Mouse (Mus musculus) hindbrain, embryonic 15.5 days (tissue): ENCODE data around the gene Ptpre. TPM values are rescaled to one million over a fixed set of nuclear protein-coding genes. Genes with fewer than 3 reads are reported as not detected.
"Not testable (repeated sequence)": the region's sequence is repeated elsewhere in the genome, so short reads cannot be mapped to it uniquely, and the experiment has no call there.

ENCODE experiments used
- ATAC-seq: fragments of 200-750 bp; cut with Nextera tagmentation; 2 replicates; pipeline ENCODE4 v1.8.0; 2017; ENCODE audit warnings: low read depth, moderate number of reproducible peaks, moderate TSS enrichment; ENCODE audit not compliant: low FRiP score
- H3K27ac ChIP-seq: fragments of 300-500 bp; sonication (generic); replicated peaks from 2 replicates; pipeline ENCODE4 v1.5.1; 2015; ENCODE audit warnings: mild to moderate bottlenecking, inconsistent platforms
- H3K27me3 ChIP-seq: fragments of 300-500 bp; sonication (generic); 2 replicates; pipeline ENCODE4 v1.6.1; 2015; ENCODE audit warnings: control low read depth, inconsistent platforms
- H3K36me3 ChIP-seq: fragments of 300-500 bp; sonication (generic); 2 replicates; pipeline ENCODE4 v1.6.1; 2015; ENCODE audit warnings: control low read depth, inconsistent platforms
- H3K4me1 ChIP-seq: fragments of 300-500 bp; sonication (generic); replicated peaks from 2 replicates; pipeline ENCODE4 v1.6.1; 2015; ENCODE audit warnings: control low read depth, inconsistent platforms
- H3K4me2 ChIP-seq: fragments of 300-500 bp; sonication (generic); 2 replicates; pipeline ENCODE4 v1.6.1; 2015; ENCODE audit warnings: moderate library complexity, mild to moderate bottlenecking, inconsistent platforms
- H3K4me3 ChIP-seq: fragments of 300-500 bp; sonication (generic); 2 replicates; pipeline ENCODE4 v1.5.1; 2015; ENCODE audit warnings: mild to moderate bottlenecking, inconsistent platforms
- H3K9ac ChIP-seq: fragments of 300-500 bp; sonication (generic); 2 replicates; pipeline ENCODE4 v1.6.1; 2015; ENCODE audit warnings: inconsistent platforms
- H3K9me3 ChIP-seq: fragments of 300-500 bp; sonication (generic); 2 replicates; pipeline ENCODE4 v1.6.1; 2016; ENCODE audit warnings: control low read depth, inconsistent platforms
- WGBS: fragments of 180-500 bp; shearing (Covaris S2); methylation state at CpG from one replicate; pipeline ENCODE4 v1.1.7; 2015; 5-methylcytosine and 5-hydroxymethylcytosine counted together
- polyA plus RNA-seq: library from polyadenylated mRNA; unstranded; fragments of >200 nt; fragmentation: Nextera tagmentation; extraction: Ambion mirVana; gene quantifications from 2 replicates; pipeline ENCODE4 v1.2.1, GENCODE M21; 2015

Gene Ptpre
- polyA plus RNA-seq, 1 experiment from 2014 or later: 8.4 TPM

DNA sequence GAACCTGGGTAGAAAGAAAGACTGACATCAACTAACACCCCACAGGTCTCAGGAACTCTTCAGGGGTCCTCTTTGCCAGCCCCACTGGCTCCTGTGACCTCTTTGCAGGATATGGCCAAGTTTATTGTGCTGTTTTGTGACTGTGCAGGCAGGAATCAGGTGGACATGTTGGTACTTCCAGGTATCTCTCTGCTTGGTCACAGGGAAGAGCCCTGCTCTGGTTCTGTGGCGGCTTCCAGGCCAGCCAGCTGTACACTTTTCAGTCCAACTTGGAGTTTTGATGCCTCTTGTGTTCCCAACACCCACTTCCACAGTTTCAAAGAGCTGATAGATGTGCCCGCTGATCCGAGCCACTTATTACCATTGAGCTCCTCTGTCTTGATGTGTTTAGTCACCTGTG, 76.1 kb downstream of the Ptpre start:
- WGBS: 96% methylated on average over 3 of the region's 3 CpGs
- H3K9ac ChIP-seq: no peak overlapping the region
- peaks cover 34% of the 10 kb centered on the region for H3K4me1 ChIP-seq
- H3K27ac ChIP-seq: no peak overlapping the region
- no peaks in the 10 kb centered on the region for H3K36me3 ChIP-seq
- no peaks in the 10 kb centered on the region for H3K9me3 ChIP-seq
- H3K27me3 ChIP-seq: no peaks in the 10 kb centered on the region
- H3K4me2 ChIP-seq: no peak overlapping the region
- ATAC-seq: no peak
- H3K4me3 ChIP-seq: no peak overlapping the region

- no peak overlapping the region for H3K4me3 ChIP-seq
- H3K4me1 ChIP-seq: peaks cover 38% of the 10 kb centered on the region
- whole genome bisulfite sequencing: 42% methylated on average over 8 of the region's 8 CpGs
- peak overlapping the region; percentile 23 for H3K27ac ChIP-seq
- H3K9me3 ChIP-seq: no peaks in the 10 kb centered on the region
- ATAC-seq: no peak
- no peak overlapping the region for H3K9ac ChIP-seq
- H3K4me2 ChIP-seq: no peak overlapping the region
- no peaks in the 10 kb centered on the region for H3K36me3 ChIP-seq
- H3K27me3 ChIP-seq: no peaks in the 10 kb centered on the region
Measured at GRCm38 (mm10) chr7:135614892-135615291, 77.6 kb downstream of the Ptpre start.

- H3K9me3 ChIP-seq, H3K27me3 ChIP-seq, H3K4me2 ChIP-seq, H3K27ac ChIP-seq, H3K36me3 ChIP-seq, ATAC-seq, H3K9ac ChIP-seq, H3K4me3 ChIP-seq: not testable (repeated sequence)
- H3K4me1 ChIP-seq: peaks cover 38% of the 10 kb centered on the region
Measured at GRCm38 (mm10) chr7:135616479-135616878, 79.2 kb downstream of the Ptpre start.

DNA sequence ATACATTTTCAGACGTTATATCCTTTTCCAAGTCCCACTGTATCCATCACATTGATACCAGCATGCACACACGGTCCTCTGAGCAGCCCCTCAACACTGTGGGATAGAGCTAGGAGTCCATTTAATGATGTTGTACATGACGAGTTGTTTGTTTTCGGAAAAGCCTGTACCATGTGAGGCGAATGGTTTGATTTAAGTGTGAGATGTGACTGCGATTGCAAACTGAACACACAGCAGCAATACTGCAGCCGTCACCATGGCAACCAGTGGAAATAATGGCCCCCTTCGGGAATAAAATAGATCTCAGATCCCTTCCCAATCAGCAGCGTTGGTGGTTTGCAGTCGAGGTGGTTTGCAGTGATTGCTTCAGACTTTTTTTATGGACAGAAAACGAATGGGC, 80.5 kb downstream of the Ptpre start:
- 25% methylated on average over 11 of the region's 11 CpGs for WGBS
- Histone ChIP-seq H3K4me3 (no peak overlapping the region), H3K27me3 (no peaks in the 10 kb centered on the region), H3K9me3 (no peaks in the 10 kb centered on the region), H3K36me3 (no peaks in the 10 kb centered on the region), H3K4me1 (peaks cover 47% of the 10 kb centered on the region), H3K4me2 (peak overlapping the region; percentile 25), H3K27ac (peak overlapping the region; percentile 79), H3K9ac (0 out of 2 replicates have a peak overlapping the region, but pooled peaks have one; percentile 9)
- ATAC-seq: peak; percentile 49

DNA sequence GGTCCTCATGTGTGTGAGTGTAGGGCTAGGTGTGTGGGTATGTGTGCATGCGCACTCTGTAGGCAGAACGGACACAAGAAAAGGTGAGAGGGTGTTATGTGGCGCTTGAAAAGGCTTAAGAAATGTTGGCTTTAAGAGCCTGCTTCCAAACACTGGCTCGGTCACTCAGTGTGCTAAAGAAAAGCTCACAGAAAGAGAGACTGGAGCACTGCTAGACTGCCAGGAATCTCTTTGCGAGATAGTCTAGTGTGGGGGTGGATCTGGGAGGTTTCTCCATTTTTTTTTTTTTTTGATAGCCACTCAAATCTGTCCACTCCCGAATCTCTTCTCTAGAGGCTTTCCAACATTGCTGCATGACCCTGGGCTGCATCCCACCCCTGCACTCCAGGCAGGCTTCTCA, 84.4 kb downstream of the Ptpre start:
- Histone ChIP-seq H3K4me1 (peaks cover 39% of the 10 kb centered on the region), H3K4me2 (no peak overlapping the region), H3K4me3 (no peak overlapping the region), H3K9ac (no peak overlapping the region), H3K9me3 (0 out of 2 replicates have a peak, but pooled peaks cover 3% of the 10 kb centered on the region), H3K36me3 (no peaks in the 10 kb centered on the region), H3K27ac (0 out of 2 replicates have a peak overlapping the region, but pooled peaks have one; percentile 4), H3K27me3 (no peaks in the 10 kb centered on the region)
- no peak for ATAC-seq
- 66% methylated on average over 6 of the region's 6 CpGs for WGBS

DNA sequence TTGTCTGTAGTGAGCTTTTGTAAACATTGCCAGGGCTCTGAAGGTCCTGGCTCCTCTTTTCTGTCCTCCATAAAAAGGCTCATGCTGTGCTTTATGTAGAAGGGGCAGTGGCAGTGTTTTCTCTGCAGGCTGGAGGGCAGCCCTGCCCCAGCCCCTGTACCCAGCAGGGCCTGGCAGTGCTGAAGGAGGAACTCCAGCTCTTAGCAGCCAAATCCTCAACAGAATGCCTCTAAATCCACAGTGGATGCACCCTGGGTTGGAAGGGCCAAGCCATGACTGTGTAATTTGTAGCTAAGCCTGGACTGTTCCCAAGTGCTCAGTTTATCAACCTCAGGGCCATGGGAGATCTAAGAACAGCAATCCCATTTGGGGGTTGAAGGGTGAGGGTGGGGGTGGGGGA, 85.0 kb downstream of the Ptpre start:
- Histone ChIP-seq H3K27ac (no peak overlapping the region), H3K4me2 (no peak overlapping the region), H3K9me3 (0 out of 2 replicates have a peak, but pooled peaks cover 3% of the 10 kb centered on the region), H3K27me3 (no peaks in the 10 kb centered on the region), H3K4me1 (peaks cover 38% of the 10 kb centered on the region), H3K9ac (no peak overlapping the region), H3K36me3 (no peaks in the 10 kb centered on the region), H3K4me3 (no peak overlapping the region)
- ATAC-seq: no peak

DNA sequence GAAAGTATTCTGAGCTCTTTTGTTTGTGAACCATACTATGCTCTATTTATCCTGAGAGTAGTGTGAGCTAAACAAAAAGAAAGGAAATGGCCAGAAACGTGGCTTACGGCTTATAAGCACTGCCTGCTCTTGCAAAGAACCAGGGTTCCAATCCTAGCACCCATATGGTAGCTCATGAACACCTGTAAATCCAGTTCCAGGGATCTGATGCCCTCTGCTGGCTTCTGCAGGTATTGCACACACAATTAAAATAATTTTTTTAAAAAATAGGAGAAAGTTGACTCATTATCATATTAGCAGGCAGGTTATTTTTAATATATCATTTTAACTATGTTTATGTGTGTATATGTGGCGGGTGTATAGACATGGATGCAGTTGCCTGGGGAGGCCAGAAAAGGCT, 87.6 kb downstream of the Ptpre start:
- Histone ChIP-seq H3K4me1 (peaks cover 16% of the 10 kb centered on the region), H3K27ac (no peak overlapping the region), H3K9me3 (0 out of 2 replicates have a peak, but pooled peaks cover 3% of the 10 kb centered on the region), H3K4me3 (no peak overlapping the region), H3K27me3 (no peaks in the 10 kb centered on the region), H3K9ac (no peak overlapping the region), H3K36me3 (no peaks in the 10 kb centered on the region), H3K4me2 (no peak overlapping the region)
- WGBS: 75% methylated on average over 3 of the region's 3 CpGs
- ATAC-seq: no peak

DNA sequence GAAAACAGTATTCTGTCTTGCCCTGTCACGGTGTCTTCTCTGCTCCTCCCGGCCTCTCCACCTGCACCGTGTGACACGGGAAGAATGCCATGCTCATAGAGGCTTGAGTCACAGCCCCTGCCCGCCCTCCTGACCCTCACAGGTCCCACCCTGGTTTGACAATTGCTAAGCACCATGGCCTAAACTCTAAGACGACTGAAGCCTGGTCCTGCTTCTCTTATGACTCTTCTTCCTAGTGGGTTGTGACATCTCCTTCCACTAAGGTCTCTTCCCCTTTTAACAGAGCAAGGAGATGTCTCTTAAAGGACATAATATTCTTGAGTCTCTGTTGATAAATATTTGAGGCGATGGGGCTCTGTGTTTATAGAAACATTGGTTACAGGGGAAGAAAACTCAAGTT, 91.1 kb downstream of the Ptpre start:
- no peak for ATAC-seq
- H3K27me3 ChIP-seq: no peaks in the 10 kb centered on the region
- no peak overlapping the region for H3K27ac ChIP-seq
- no peak overlapping the region for H3K9ac ChIP-seq
- H3K4me1 ChIP-seq: 0 out of 2 replicates have a peak, but pooled peaks cover 5% of the 10 kb centered on the region
- 85% methylated on average over 7 of the region's 7 CpGs for WGBS
- no peak overlapping the region for H3K4me2 ChIP-seq
- no peaks in the 10 kb centered on the region for H3K36me3 ChIP-seq
- 0 out of 2 replicates have a peak, but pooled peaks cover 3% of the 10 kb centered on the region for H3K9me3 ChIP-seq
- no peak overlapping the region for H3K4me3 ChIP-seq

GRCm38 (mm10) chr7:135629019-135629418, 91.7 kb downstream of the Ptpre start:
- Histone ChIP-seq H3K4me3 (no peak overlapping the region), H3K9me3 (0 out of 2 replicates have a peak, but pooled peaks cover 3% of the 10 kb centered on the region), H3K9ac (no peak overlapping the region), H3K27ac (no peak overlapping the region), H3K4me2 (no peak overlapping the region), H3K27me3 (no peaks in the 10 kb centered on the region), H3K4me1 (0 out of 2 replicates have a peak, but pooled peaks cover 6% of the 10 kb centered on the region), H3K36me3 (no peaks in the 10 kb centered on the region)
- 60% methylated on average over 9 of the region's 9 CpGs for WGBS
- ATAC-seq: no peak

GRCm38 (mm10) chr7:135631776-135632552, 94.7 kb downstream of the Ptpre start:
- 0 out of 2 replicates have a peak, but pooled peaks have one; percentile 27 for ATAC-seq
- Histone ChIP-seq H3K9ac (no peak overlapping the region), H3K27me3 (no peaks in the 10 kb centered on the region), H3K36me3 (no peaks in the 10 kb centered on the region), H3K9me3 (no peaks in the 10 kb centered on the region), H3K4me1 (peaks cover 19% of the 10 kb centered on the region; the same call in 1 of the 2 replicates), H3K27ac (no peak overlapping the region), H3K4me3 (no peak overlapping the region), H3K4me2 (no peak overlapping the region)
- WGBS: 59% methylated on average over 8 of the region's 8 CpGs

DNA sequence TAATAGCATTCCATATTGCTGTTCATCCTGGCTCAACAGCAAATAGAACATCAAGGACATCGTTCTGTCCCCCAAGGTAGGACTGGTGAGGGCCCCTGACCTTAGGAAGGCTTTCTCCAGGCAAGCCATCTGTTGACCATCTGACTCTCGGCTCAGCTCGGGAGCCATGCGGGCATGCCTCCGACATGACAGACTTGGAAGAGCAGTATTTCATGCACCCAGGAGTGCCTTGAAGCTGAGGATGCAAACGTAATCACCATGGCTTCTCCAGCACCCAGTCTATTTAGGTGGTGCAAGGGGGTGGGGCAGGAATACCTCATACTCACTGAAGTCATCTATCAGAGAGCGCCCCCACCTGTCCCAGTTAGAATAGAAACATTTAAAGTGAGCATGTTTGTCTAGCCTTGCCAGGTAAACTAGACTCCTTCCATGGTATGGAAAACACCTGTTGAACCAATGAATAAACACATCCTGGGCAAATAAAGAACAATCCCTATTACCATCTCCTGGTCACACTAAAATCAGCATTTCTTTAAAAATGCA, 95.5 kb downstream of the Ptpre start:
- ATAC-seq: no peak
- no peak overlapping the region for H3K27ac ChIP-seq
- WGBS: 70% methylated on average over 7 of the region's 7 CpGs

GRCm38 (mm10) chr7:135634851-135635624, 97.8 kb downstream of the Ptpre start:
- Histone ChIP-seq H3K9me3 (no peaks in the 10 kb centered on the region), H3K27ac (no peak overlapping the region), H3K9ac (no peak overlapping the region), H3K27me3 (no peaks in the 10 kb centered on the region), H3K4me2 (no peak overlapping the region), H3K36me3 (no peaks in the 10 kb centered on the region), H3K4me1 (peaks cover 34% of the 10 kb centered on the region), H3K4me3 (no peak overlapping the region)
- no peak for ATAC-seq
- 55% methylated on average over 16 of the region's 16 CpGs for WGBS

More for the DNA sequence above, 95.5 kb downstream of the Ptpre start:
- H3K9me3 ChIP-seq: no peaks in the 10 kb centered on the region
- H3K36me3 ChIP-seq: no peaks in the 10 kb centered on the region
- no peak overlapping the region for H3K4me3 ChIP-seq
- no peaks in the 10 kb centered on the region for H3K27me3 ChIP-seq
- no peak overlapping the region for H3K9ac ChIP-seq
- H3K4me2 ChIP-seq: no peak overlapping the region
- H3K4me1 ChIP-seq: peaks cover 24% of the 10 kb centered on the region; the same call in 1 of the 2 replicates
